Mouse (Mus musculus): Measurements from ENCODE around the gene Ttll10. TPM values are rescaled to one million over a fixed set of nuclear protein-coding genes. Genes with fewer than 3 reads are reported as not detected.

The Ttll10 gene
- total and polyA plus RNA-seq, 3 experiments, result 0.11 TPM; not detected in 2

DNA sequence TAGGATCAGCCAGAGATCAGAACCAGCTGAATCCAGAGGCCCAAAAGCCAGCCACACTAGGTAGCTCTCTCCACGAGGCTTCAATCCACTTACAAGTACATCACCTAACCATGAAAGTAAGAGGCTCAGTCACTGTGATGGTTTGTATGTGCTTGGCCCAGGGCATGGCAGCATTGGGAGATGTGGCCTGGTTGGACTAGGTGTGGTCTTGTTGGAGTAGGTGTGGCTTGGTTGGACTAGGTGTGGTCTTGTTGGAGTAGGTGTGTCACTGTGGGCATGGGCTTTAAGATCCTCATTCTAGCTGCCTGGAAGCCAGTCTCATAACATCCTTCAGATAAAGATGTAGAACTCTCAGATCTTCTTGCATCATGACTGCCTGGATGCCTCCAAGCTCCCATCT, 32.0 kb upstream of the Ttll10 start:
- Histone ChIP-seq H3K27me3 (ENCODE audit: control insufficient read depth in 1 of 2, insufficient read depth in 2 of 2, low read length in 2 of 2) (0 out of 4 replicates have a peak, but pooled peaks cover 0 to 1% of the 10 kb centered on the region in 2 experiments), H3K79me2 (ENCODE audit: control insufficient read depth, insufficient read depth, low read length, poor library complexity) (no peaks in the 10 kb centered on the region), H3K4me1 (ENCODE audit: control insufficient read depth in 1 of 2, insufficient read depth in 2 of 2, low read length in 2 of 2) (peaks cover 0 to 3% of the 10 kb centered on the region in 2 experiments; a peak in 2 of 4 replicates), H3K36me3 (ENCODE audit: control insufficient read depth in 1 of 2, insufficient read depth in 2 of 2, low read length in 2 of 2) (peaks cover 0 to 6% of the 10 kb centered on the region in 2 experiments; a peak in 2 of 4 replicates), H3K9me3 (replicated peaks; ENCODE audit: insufficient read depth, low read length) (no peaks in the 10 kb centered on the region), H3K4me3 (ENCODE audit: control insufficient read depth in 1 of 2, insufficient read depth in 1 of 2, low read depth in 2 of 2, low read length in 2 of 2) (no peak overlapping the region), H3K9ac (ENCODE audit: control insufficient read depth, low read depth, low read length, poor library complexity, severe bottlenecking) (no peak overlapping the region), H3K27ac (ENCODE audit: control insufficient read depth, low read depth, low read length) (no peak overlapping the region)
- no peak for DNase-seq (ENCODE audit: low read depth, low spot score)
- TF ChIP-seq NRF1 (IDR thresholded peaks at IDR 0.05; ENCODE audit: insufficient read depth, low read depth, low read length, poor library complexity, severe bottlenecking), result no peak
- TF ChIP-seq POLR2AphosphoS5 (IDR thresholded peaks at IDR 0.05; ENCODE audit: borderline replicate concordance, low read depth, low read length), result no peak
- TF ChIP-seq GABPA (IDR thresholded peaks at IDR 0.05; ENCODE audit: low read depth, low read length), result no peak
- TF ChIP-seq MAX (IDR thresholded peaks at IDR 0.05; ENCODE audit: low read length), result no peak
- no peak for TF ChIP-seq TAL1 (IDR thresholded peaks at IDR 0.05; ENCODE audit: low read length)
- TF ChIP-seq ELF1 (IDR thresholded peaks at IDR 0.05; ENCODE audit: low read depth, low read length), result no peak
- no peak for TF ChIP-seq NELFE (IDR thresholded peaks at IDR 0.05; ENCODE audit: low read depth, low read length)
- no peak for TF ChIP-seq SMC3 (IDR thresholded peaks at IDR 0.05; ENCODE audit: low read depth, low read length)
- TF ChIP-seq USF2 (IDR thresholded peaks at IDR 0.05; ENCODE audit: borderline replicate concordance in 1 of 2, insufficient read depth in 1 of 2, low read depth in 1 of 2, low read length in 2 of 2), result no peak
- no peak for TF ChIP-seq EP300 (IDR thresholded peaks at IDR 0.05; ENCODE audit: low read depth in 1 of 2, low read length in 2 of 2)
- TF ChIP-seq JUND (IDR thresholded peaks at IDR 0.05; ENCODE audit: low read depth, low read length), result no peak
- no peak for TF ChIP-seq MYB (IDR thresholded peaks at IDR 0.05; ENCODE audit: low read depth, low read length)
- no peak for TF ChIP-seq ETS1 (IDR thresholded peaks at IDR 0.05; ENCODE audit: low read depth, low read length)
- no peak for TF ChIP-seq RCOR1 (IDR thresholded peaks at IDR 0.05; ENCODE audit: low read depth, low read length)
- TF ChIP-seq MYC (IDR thresholded peaks at IDR 0.05; ENCODE audit: low read depth, low read length), result no peak
- no peak for TF ChIP-seq E2F4 (IDR thresholded peaks at IDR 0.05; ENCODE audit: borderline replicate concordance, low read depth, low read length)
- no peak for TF ChIP-seq CHD1 (IDR thresholded peaks at IDR 0.05; ENCODE audit: low read depth, low read length)

DNA sequence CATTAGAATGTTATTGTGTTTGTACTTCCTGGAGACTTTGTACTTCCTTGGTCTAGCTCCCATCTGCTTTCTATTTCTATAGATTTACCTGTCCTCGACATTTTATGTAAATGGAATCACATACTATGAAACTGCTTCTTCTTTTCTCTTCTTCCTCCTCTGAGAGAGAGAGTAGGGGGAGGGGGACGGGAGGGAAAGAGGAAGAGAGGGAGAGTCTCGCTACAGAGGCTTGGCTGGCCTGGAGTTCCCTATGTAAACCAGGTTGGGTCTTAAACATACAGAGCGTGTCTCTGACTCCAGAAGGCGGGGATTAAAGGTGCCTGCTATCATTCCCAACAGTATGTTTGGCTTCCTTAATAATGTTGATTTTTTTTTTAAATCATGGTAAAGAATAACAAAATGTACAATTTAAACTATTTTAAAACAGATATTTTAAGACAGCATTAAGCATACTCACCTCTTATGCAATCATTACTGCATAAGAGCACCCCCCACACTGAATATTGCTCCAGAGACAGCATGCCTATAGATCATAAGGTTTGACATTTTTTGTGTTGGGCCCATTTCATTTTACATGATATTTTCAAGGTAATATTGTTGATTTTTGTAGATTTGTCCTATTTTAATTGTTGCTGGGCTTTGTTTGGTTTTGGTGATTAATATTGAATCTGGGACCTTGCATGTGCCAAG, 28.3 kb upstream of the Ttll10 start:
- peak; percentile 86 for DNase-seq (ENCODE audit: low read depth, low spot score)
- no peak overlapping the region for H3K9ac ChIP-seq (ENCODE audit: control insufficient read depth, low read depth, low read length, poor library complexity, severe bottlenecking)
- TF ChIP-seq RCOR1 (IDR thresholded peaks at IDR 0.05; ENCODE audit: low read depth, low read length), result peak; percentile 41; the same call in 1 of the 2 replicates
- peak; percentile 14; the same call in 1 of the 2 replicates for TF ChIP-seq ZC3H11A (IDR thresholded peaks at IDR 0.05; ENCODE audit: low read depth, low read length)
- TF ChIP-seq SIN3A (IDR thresholded peaks at IDR 0.05; ENCODE audit: low read length), result peak; percentile 43
- TF ChIP-seq EP300 (IDR thresholded peaks at IDR 0.05; ENCODE audit: low read depth in 1 of 2, low read length in 2 of 2), result peak; percentile 22 to 66; a peak in 2 of 4 replicates
- no peak for TF ChIP-seq CTCF (IDR thresholded peaks at IDR 0.05 in 2 of 3, conservative IDR thresholded peaks at IDR 0.05 in 1 of 3; ENCODE audit: control insufficient read depth in 1 of 3, insufficient read depth in 1 of 3, low read depth in 2 of 3, low read length in 3 of 3, poor library complexity in 1 of 3, severe bottlenecking in 1 of 3)
- TF ChIP-seq CHD2 (IDR thresholded peaks at IDR 0.05; ENCODE audit: low read length), result peak; percentile 49; the same call in 1 of the 2 replicates
- TF ChIP-seq ELF1 (IDR thresholded peaks at IDR 0.05; ENCODE audit: low read depth, low read length), result peak; percentile 43
- TF ChIP-seq SMC3 (IDR thresholded peaks at IDR 0.05; ENCODE audit: low read depth, low read length), result no peak; the same call in 1 of the 2 replicates
- 0 out of 2 replicates have a peak, but pooled peaks have one; percentile 56 for TF ChIP-seq MAZ (IDR thresholded peaks at IDR 0.05; ENCODE audit: low read depth, low read length)
- TF ChIP-seq GATA1 (IDR thresholded peaks at IDR 0.05; ENCODE audit: low read depth, low read length), result no peak
- no peak for TF ChIP-seq CHD1 (IDR thresholded peaks at IDR 0.05; ENCODE audit: low read depth, low read length)
- TF ChIP-seq GABPA (IDR thresholded peaks at IDR 0.05; ENCODE audit: low read depth, low read length), result no peak
- no peak for TF ChIP-seq POLR2AphosphoS2 (IDR thresholded peaks at IDR 0.05; ENCODE audit: low read length)
- no peak for TF ChIP-seq POLR2A (IDR thresholded peaks at IDR 0.05; ENCODE audit: control insufficient read depth in 1 of 2, insufficient read depth in 1 of 2, low read depth in 1 of 2, low read length in 2 of 2, poor library complexity in 1 of 2)
- no peak for TF ChIP-seq MEF2A (IDR thresholded peaks at IDR 0.05; ENCODE audit: extremely low read depth, insufficient replicate concordance, low read depth, low read length, poor library complexity, severe bottlenecking)
- no peak for TF ChIP-seq MAFK (IDR thresholded peaks at IDR 0.05; ENCODE audit: borderline replicate concordance, low read depth, low read length)
- TF ChIP-seq BHLHE40 (IDR thresholded peaks at IDR 0.05; ENCODE audit: borderline replicate concordance, low read depth, low read length), result peak; percentile 57; the same call in 1 of the 2 replicates
- no peak for TF ChIP-seq MYC (IDR thresholded peaks at IDR 0.05; ENCODE audit: low read depth, low read length)
- no peak; the same call in 1 of the 2 replicates for TF ChIP-seq RAD21 (IDR thresholded peaks at IDR 0.05; ENCODE audit: low read depth, low read length)

More for the DNA sequence above, 28.3 kb upstream of the Ttll10 start:
- Histone ChIP-seq H3K4me1 (ENCODE audit: control insufficient read depth in 1 of 2, insufficient read depth in 2 of 2, low read length in 2 of 2) (peaks cover 17 to 26% of the 10 kb centered on the region in 2 experiments), H3K79me2 (ENCODE audit: control insufficient read depth, insufficient read depth, low read length, poor library complexity) (no peaks in the 10 kb centered on the region), H3K27ac (ENCODE audit: control insufficient read depth, low read depth, low read length) (no peak overlapping the region; the same call in 1 of the 2 replicates), H3K36me3 (ENCODE audit: control insufficient read depth in 1 of 2, insufficient read depth in 2 of 2, low read length in 2 of 2) (peaks cover 0 to 25% of the 10 kb centered on the region in 2 experiments; a peak in 2 of 4 replicates), H3K27me3 (ENCODE audit: control insufficient read depth in 1 of 2, insufficient read depth in 2 of 2, low read length in 2 of 2) (0 out of 4 replicates have a peak, but pooled peaks cover 0 to 1% of the 10 kb centered on the region in 2 experiments), H3K9me3 (replicated peaks; ENCODE audit: insufficient read depth, low read length) (no peaks in the 10 kb centered on the region), H3K4me3 (ENCODE audit: control insufficient read depth in 1 of 2, insufficient read depth in 1 of 2, low read depth in 2 of 2, low read length in 2 of 2) (no peak overlapping the region)
